Mouse (Mus musculus): ENCODE data around the gene Pabpn1l. TPM values are rescaled to one million over a fixed set of nuclear protein-coding genes. Genes with fewer than 3 reads are reported as not detected.

Gene Pabpn1l
- total RNA-seq (2021): not detected
- long read RNA-seq: 0 reads

- no peak for DNase-seq (ENCODE audit: low spot score in 2 of 2)
Measured at GRCm38 (mm10) chr8:122622727-122623126, at the start of gene Pabpn1l. Gene Pabpn1l, minus strand, starts transcription at chr8:122622739.

- DNase-seq (ENCODE audit: low spot score in 2 of 2): no peak
Measured at GRCm38 (mm10) chr8:122671894-122672293, 49.4 kb upstream of the Pabpn1l start.

DNA sequence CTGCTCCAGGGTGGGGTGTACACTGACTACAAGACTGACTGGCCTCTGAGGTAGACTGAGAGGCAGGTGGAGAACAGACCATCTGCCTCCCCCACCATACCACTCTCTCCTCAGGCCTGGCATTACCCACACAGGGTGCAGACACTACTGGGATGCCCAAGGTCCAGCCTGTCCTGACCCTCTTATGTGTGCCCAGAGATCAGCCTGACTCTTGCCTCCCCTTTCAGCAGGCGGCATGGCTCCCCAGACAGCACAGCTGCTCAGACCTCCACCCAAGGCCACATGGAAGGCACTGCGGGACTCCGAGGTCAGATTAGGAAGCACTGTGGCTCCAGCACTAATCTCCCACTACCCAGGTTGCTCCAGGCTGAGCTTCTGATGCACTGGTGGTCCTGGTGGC is 48.2 kb upstream of the Pabpn1l start:
- DNase-seq (ENCODE audit: low spot score in 2 of 2): no peak

GRCm38 (mm10) chr8:122670001-122670400 is 47.5 kb upstream of the Pabpn1l start:
- DNase-seq (ENCODE audit: low spot score in 2 of 2): no peak

DNA sequence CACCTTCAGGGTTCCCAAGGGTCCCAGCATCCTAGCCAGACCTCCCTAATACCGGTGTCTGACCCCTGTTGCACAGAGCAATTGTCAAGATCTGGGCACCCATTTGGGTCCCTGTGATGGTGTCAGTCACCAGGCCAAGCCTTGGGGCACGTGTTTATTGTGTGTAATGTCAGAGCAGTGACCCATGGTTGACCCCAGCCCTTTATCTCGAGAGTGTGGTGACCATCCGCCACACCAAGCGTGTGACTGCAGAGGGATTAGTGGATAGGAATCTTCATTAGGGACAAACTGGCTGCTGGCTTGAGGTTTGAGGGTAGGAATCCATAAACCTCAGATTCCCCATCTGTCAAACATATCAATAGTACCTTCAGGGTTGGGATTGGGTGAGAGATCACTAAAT is 46.8 kb upstream of the Pabpn1l start:
- DNase-seq (ENCODE audit: low spot score in 2 of 2): no peak

DNA sequence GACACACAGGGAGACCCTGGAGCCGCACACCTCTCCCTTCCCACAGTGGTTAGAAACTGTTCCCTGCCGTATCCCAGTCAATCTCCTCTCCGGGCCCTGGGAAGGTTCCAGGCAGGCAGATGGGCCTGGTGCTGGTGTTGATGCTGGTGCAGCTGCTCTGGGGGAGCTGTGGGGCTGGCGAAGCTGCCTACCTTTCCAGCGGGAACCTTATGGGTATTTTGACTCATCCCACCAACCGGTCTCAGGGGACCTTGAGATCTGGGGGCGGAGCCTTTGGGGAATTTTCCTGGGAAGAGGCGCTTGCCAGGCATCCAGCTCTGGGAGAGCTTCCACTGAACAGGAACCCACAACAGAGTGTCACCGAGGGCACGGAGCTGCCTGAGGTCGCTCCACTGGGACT is 45.3 kb upstream of the Pabpn1l start:
- peak; percentile 47 to 56 for DNase-seq (ENCODE audit: low spot score in 2 of 2)

DNA sequence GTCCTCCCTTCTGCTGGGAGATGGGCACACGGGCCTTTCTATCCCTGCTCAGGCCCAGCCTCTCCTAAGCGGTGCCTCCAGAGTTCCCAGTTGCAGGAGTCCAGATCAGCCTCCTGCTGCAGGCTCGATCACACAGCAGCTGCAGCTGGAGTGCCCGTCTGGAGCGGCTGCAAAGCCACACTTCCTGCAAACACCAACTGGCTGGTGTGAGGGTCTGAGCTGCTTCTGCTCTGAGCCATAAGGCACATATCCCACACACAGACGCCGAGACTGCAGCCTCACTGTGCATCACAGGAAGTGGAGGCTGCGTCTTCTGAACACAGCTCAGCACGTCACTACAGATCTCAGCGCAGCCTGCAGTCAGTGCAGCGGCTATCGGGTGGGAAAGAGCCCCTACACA is 44.3 kb upstream of the Pabpn1l start:
- peak; percentile 60 to 78 for DNase-seq (ENCODE audit: low spot score in 2 of 2)

GRCm38 (mm10) chr8:122666338-122666764 is 43.8 kb upstream of the Pabpn1l start:
- DNase-seq (ENCODE audit: low spot score in 2 of 2): no peak

GRCm38 (mm10) chr8:122665667-122666316 is 43.3 kb upstream of the Pabpn1l start:
- no peak for DNase-seq (ENCODE audit: low spot score in 2 of 2)

DNA sequence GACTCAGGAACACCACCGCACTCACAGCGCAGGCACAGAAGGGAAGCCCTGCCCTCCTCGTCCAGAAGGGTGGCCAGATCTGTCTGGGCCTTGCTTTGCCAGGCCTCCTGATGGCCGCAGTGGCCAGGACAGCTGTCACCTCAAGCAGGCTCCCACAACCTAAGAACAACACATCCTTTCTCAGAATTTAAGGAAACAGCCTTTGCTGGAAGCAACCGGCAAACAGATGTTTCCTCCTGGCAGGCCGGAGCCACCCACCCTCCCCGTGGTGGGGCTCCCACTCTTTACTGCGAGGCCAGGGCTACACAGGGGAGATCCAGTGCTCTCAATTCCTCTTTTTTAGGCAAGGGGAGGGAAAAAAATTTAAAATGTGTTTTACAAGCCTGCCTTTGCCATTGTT is 42.7 kb upstream of the Pabpn1l start:
- DNase-seq (ENCODE audit: low spot score in 2 of 2): no peak

DNA sequence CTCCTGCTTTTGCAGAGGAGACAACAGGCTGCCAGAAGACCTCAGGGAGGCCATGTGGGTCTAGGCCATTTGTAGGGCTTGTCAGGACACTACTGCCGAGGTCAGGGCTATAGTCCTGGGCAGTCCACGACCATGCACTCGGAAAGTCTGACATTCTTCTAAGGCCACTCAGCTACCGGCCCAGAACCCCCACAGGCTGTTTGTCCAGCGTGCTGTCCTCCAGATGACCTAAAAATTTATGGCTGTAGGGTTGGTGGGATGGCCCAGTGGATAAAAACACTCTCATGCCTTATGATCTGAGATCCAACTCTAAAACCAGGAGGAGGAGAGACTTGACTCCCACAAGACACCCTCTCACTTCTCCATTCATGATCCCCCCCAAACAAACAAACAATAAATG is 41.1 kb upstream of the Pabpn1l start:
- no peak for DNase-seq (ENCODE audit: low spot score in 2 of 2)

DNA sequence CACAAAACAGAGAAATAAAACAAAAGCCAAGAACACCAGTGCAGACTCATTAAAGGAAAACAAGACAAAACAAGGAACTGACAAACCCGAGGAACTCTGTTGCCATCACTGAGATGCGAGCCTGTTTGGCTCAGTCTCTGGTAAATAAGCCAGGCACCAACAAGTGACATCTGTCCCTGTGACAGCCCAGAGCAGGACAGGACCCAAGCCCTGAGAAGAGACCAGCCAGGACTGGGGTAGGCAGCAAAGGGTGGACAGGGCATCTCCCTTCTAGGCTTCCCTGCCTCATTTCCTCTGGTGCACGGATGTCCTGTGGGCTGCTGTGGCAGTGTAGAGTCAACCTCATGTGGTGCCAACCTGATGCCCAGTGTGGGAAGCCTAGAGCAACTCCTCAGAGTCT is 40.6 kb upstream of the Pabpn1l start:
- DNase-seq (ENCODE audit: low spot score in 2 of 2): no peak

DNA sequence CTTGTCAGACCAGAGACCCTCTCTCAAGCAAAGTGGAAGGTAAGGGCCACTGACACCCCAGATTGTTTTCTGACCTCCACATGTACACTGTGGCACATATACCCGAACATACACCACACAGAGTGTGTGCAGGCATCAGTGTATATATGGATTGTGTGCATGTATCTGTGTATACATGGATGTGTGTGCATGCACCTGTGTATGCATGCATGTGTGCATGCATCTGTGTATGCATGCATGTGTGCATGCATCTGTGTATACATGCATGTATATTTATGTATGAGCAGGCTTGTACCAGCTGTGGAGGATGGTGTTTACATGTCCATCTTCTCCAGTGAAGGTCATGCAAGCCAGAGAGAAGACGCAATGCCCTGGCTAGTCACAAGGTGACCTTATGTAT is 39.4 kb upstream of the Pabpn1l start:
- no peak for DNase-seq (ENCODE audit: low spot score in 2 of 2)

- DNase-seq (ENCODE audit: low spot score in 2 of 2): peak; percentile 74 to 83
Measured at GRCm38 (mm10) chr8:122661138-122661537, 38.6 kb upstream of the Pabpn1l start.

- peak in 1 of 2 experiments; percentile 57 for DNase-seq (ENCODE audit: low spot score in 2 of 2)
Measured at GRCm38 (mm10) chr8:122660022-122660421, 37.5 kb upstream of the Pabpn1l start.

GRCm38 (mm10) chr8:122658807-122659160 is 36.2 kb upstream of the Pabpn1l start:
- DNase-seq (ENCODE audit: low spot score in 2 of 2): no peak

- no peak for DNase-seq (ENCODE audit: low spot score in 2 of 2)
Measured at GRCm38 (mm10) chr8:122658149-122658806, 35.7 kb upstream of the Pabpn1l start.

DNA sequence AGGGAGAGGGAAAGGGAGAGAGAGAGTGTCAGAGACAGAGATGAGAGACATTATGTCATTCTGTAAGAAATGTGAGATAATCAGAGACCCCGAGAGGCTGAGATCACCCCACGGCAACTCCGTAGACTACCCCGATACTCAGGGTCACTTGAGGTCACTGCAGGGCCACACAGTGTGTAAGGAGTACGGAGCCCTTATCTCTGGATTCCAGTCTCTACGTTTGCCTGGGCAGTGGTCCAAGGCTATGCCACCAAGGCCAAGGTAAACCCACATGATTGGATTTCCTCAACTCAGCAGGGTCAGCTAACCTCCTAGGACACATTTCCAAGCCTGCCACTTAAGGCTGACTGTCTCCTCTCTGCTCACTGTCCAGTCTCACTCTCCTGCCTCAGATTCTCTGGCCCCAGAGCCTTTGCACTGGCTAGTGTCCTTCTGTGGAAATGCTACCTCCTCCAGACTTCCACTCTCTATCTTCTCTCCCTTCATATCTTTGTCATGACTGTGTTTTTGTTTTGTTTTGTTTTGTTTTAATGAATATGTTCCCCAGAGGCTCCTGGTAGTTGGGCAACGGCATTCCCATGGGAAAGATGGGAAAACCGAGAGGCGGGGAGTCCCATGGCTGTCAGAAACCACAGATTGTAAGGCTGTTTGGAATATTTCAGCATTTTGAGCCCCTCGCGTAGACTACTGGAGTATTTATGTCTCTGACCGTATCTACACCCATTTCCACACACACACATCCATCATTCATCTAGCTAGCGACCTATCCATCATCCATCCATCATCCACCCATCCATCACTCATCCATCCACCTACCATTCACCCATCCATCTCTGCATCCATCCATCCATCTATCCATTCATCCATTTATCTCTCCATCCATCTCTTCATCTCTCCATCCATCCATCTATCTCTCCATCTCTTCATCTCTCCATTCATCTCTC is 33.8 kb upstream of the Pabpn1l start:
- no peak for DNase-seq (ENCODE audit: low spot score in 2 of 2)

DNA sequence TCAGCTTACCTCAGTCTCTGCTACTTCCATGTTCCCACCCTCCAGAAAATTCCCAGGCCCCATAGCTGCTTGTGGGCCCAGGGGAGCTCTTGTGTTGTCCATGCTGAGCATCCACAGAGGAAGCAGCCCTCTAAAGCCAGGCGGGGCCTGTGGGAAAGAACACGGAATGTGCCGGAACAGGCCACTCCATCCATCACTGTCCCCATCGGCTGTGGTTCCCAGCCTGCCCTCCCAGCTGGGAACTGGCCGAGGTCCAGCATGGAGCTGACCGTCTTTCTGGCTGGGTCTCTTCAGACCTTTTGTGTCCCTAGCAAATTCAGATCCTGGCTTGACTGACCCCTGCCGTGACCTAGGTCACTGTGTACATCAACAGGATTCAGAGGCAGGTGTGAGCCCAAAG is 32.2 kb upstream of the Pabpn1l start:
- no peak for DNase-seq (ENCODE audit: low spot score in 2 of 2)

- DNase-seq (ENCODE audit: low spot score in 2 of 2): no peak
Measured at GRCm38 (mm10) chr8:122652643-122653042, 30.1 kb upstream of the Pabpn1l start.

- no peak for DNase-seq (ENCODE audit: low spot score in 2 of 2)
Measured at GRCm38 (mm10) chr8:122651326-122651921, 28.9 kb upstream of the Pabpn1l start.

All from layer of hippocampus, adult 18-20 months (tissue).